Mouse (Mus musculus) liver, embryonic 11.5 days (tissue): ENCODE measurements around the gene Esrrg. TPM values are rescaled to one million over a fixed set of nuclear protein-coding genes. Genes with fewer than 3 reads are reported as not detected.

Experiments used
- ATAC-seq: fragments of 200-750 bp; cut with Nextera tagmentation; replicated peaks from 2 replicates; pipeline ENCODE4 v1.8.0; 2017; ENCODE audit warnings: moderate number of reproducible peaks, mild to moderate bottlenecking, moderate TSS enrichment, moderate library complexity; ENCODE audit not compliant: low FRiP score
- DNase-seq: peaks from one replicate; pipeline ENCODE4 v3.0.0-alpha.2; 2017; ENCODE audit warnings: low spot score
- H3K27ac ChIP-seq: fragments of 300-500 bp; sonication (generic); 2 replicates; pipeline ENCODE4 v1.5.1; 2014; ENCODE audit warnings: mild to moderate bottlenecking, low read depth, low read length, control low read depth
- H3K27me3 ChIP-seq: fragments of 300-500 bp; sonication (generic); replicated peaks from 2 replicates; pipeline ENCODE4 v1.6.1; 2014; ENCODE audit warnings: low read length, mixed read lengths; ENCODE audit not compliant: control insufficient read depth, insufficient read depth
- H3K36me3 ChIP-seq: fragments of 300-500 bp; sonication (generic); 2 replicates; pipeline ENCODE4 v1.6.1; 2014; ENCODE audit warnings: mild to moderate bottlenecking, low read length, moderate library complexity, mixed read lengths; ENCODE audit not compliant: control insufficient read depth, insufficient read depth
- H3K4me1 ChIP-seq: fragments of 300-500 bp; sonication (generic); replicated peaks from 2 replicates; pipeline ENCODE4 v1.6.1; 2014; ENCODE audit warnings: low read length, mixed read lengths; ENCODE audit not compliant: control insufficient read depth, insufficient read depth
- H3K4me2 ChIP-seq: fragments of 300-500 bp; sonication (generic); 2 replicates; pipeline ENCODE4 v1.6.1; 2014; ENCODE audit warnings: mild to moderate bottlenecking, control low read depth, moderate library complexity
- H3K4me3 ChIP-seq: fragments of 300-500 bp; sonication (generic); 2 replicates; pipeline ENCODE4 v1.5.1; 2014; ENCODE audit warnings: low read depth, low read length, control low read depth
- H3K9ac ChIP-seq: fragments of 300-500 bp; sonication (generic); 2 replicates; pipeline ENCODE4 v1.6.1; 2014; ENCODE audit warnings: low read depth, low read length, control low read depth
- H3K9me3 ChIP-seq: fragments of 300-500 bp; sonication (generic); 2 replicates; pipeline ENCODE4 v1.6.1; 2016; ENCODE audit warnings: low read length, inconsistent platforms, mixed read lengths; ENCODE audit not compliant: control insufficient read depth
- WGBS: fragments of 180-500 bp; shearing (Covaris S2); extraction: QIAGEN DNeasy Blood & Tissue Kit; methylation state at CpG from one replicate; pipeline ENCODE4 v1.1.7; 2014; 5-methylcytosine and 5-hydroxymethylcytosine counted together
- polyA plus RNA-seq: library from polyadenylated mRNA; unstranded; fragments of >200 nt; fragmentation: Nextera tagmentation; extraction: Ambion mirVana; gene quantifications from 2 replicates; pipeline ENCODE4 v1.2.1, GENCODE M21; 2014

Esrrg gene
- polyA plus RNA-seq, 1 experiment from 2014 or later, result 0.95 TPM

- Histone ChIP-seq H3K4me3 (no peak overlapping the region), H3K4me1 (no peaks in the 10 kb centered on the region), H3K36me3 (no peaks in the 10 kb centered on the region), H3K27me3 (no peaks in the 10 kb centered on the region), H3K4me2 (no peak overlapping the region), H3K9ac (no peak overlapping the region), H3K27ac (no peak overlapping the region), H3K9me3 (no peaks in the 10 kb centered on the region)
- WGBS, result 85% methylated on average over 6 of the region's 6 CpGs
- DNase-seq (no peak), ATAC-seq (no peak)
These were observed 309.7 kb downstream of the Esrrg start for GRCm38 (mm10) chr1:187918303-187918702.

GRCm38 (mm10) chr1:187918939-187919338 is 310.3 kb downstream of the Esrrg start:
- Histone ChIP-seq H3K4me3 (no peak overlapping the region), H3K4me1 (no peaks in the 10 kb centered on the region), H3K9ac (no peak overlapping the region), H3K36me3 (no peaks in the 10 kb centered on the region), H3K27me3 (no peaks in the 10 kb centered on the region), H3K27ac (no peak overlapping the region), H3K9me3 (no peaks in the 10 kb centered on the region), H3K4me2 (no peak overlapping the region)
- DNase-seq (no peak), ATAC-seq (no peak)
- 91% methylated on average over 4 of the region's 4 CpGs for WGBS

- DNase-seq, result no peak
- Histone ChIP-seq H3K27me3 (no peaks in the 10 kb centered on the region), H3K9ac (no peak overlapping the region), H3K36me3 (no peaks in the 10 kb centered on the region), H3K9me3 (no peaks in the 10 kb centered on the region), H3K4me2 (no peak overlapping the region), H3K4me1 (no peaks in the 10 kb centered on the region), H3K27ac (no peak overlapping the region), H3K4me3 (no peak overlapping the region)
- WGBS, result 67% methylated on average over 5 of the region's 5 CpGs
- no peak for ATAC-seq
These were observed 311.7 kb downstream of the Esrrg start for GRCm38 (mm10) chr1:187920156-187920777.

GRCm38 (mm10) chr1:187931146-187931545 is 322.6 kb downstream of the Esrrg start:
- Histone ChIP-seq H3K9me3 (no peaks in the 10 kb centered on the region), H3K27me3 (no peaks in the 10 kb centered on the region), H3K36me3 (no peaks in the 10 kb centered on the region), H3K4me2 (no peak overlapping the region), H3K27ac (no peak overlapping the region), H3K9ac (no peak overlapping the region), H3K4me3 (no peak overlapping the region), H3K4me1 (no peaks in the 10 kb centered on the region)
- no peak for DNase-seq
- ATAC-seq, result no peak
- 55% methylated on average over 3 of the region's 3 CpGs for WGBS

GRCm38 (mm10) chr1:187938652-187939051 is 330.1 kb downstream of the Esrrg start:
- Histone ChIP-seq H3K4me1 (no peaks in the 10 kb centered on the region), H3K4me3 (no peak overlapping the region), H3K4me2 (no peak overlapping the region), H3K9me3 (no peaks in the 10 kb centered on the region), H3K9ac (no peak overlapping the region), H3K36me3 (no peaks in the 10 kb centered on the region), H3K27me3 (no peaks in the 10 kb centered on the region), H3K27ac (no peak overlapping the region)
- ATAC-seq (no peak), DNase-seq (no peak)
- 78% methylated on average over 7 of the region's 7 CpGs for WGBS

- Histone ChIP-seq H3K4me1 (no peaks in the 10 kb centered on the region), H3K27me3 (no peaks in the 10 kb centered on the region), H3K9ac (no peak overlapping the region), H3K27ac (no peak overlapping the region), H3K4me2 (no peak overlapping the region), H3K9me3 (no peaks in the 10 kb centered on the region), H3K36me3 (no peaks in the 10 kb centered on the region), H3K4me3 (no peak overlapping the region)
- no peak for DNase-seq
- WGBS, result 56% methylated on average over 4 of the region's 4 CpGs
- ATAC-seq, result no peak
These were observed 330.5 kb downstream of the Esrrg start for GRCm38 (mm10) chr1:187939078-187939477.

- no peaks in the 10 kb centered on the region for H3K27me3 ChIP-seq
- H3K27ac ChIP-seq, result no peak overlapping the region
- no peak for ATAC-seq
- no peak overlapping the region for H3K9ac ChIP-seq
- no peak overlapping the region for H3K4me2 ChIP-seq
- H3K4me1 ChIP-seq, result no peaks in the 10 kb centered on the region
- no peak overlapping the region for H3K4me3 ChIP-seq
- WGBS, result 54% methylated on average over 3 of the region's 3 CpGs
- H3K9me3 ChIP-seq, result no peaks in the 10 kb centered on the region
- no peaks in the 10 kb centered on the region for H3K36me3 ChIP-seq
- DNase-seq, result no peak
These were observed 342.9 kb downstream of the Esrrg start for GRCm38 (mm10) chr1:187951506-187951905.

GRCm38 (mm10) chr1:187956702-187957101 is 348.1 kb downstream of the Esrrg start:
- no peak for DNase-seq
- H3K27me3 ChIP-seq, result no peaks in the 10 kb centered on the region
- WGBS, result 84% methylated on average over 2 of the region's 2 CpGs

GRCm38 (mm10) chr1:187959192-187959591 is 350.6 kb downstream of the Esrrg start:
- Histone ChIP-seq H3K4me3 (no peak overlapping the region), H3K4me1 (no peaks in the 10 kb centered on the region), H3K27me3 (no peaks in the 10 kb centered on the region), H3K4me2 (no peak overlapping the region), H3K9ac (no peak overlapping the region), H3K9me3 (no peaks in the 10 kb centered on the region), H3K36me3 (no peaks in the 10 kb centered on the region), H3K27ac (no peak overlapping the region)
- no peak for ATAC-seq
- no peak for DNase-seq
- 75% methylated on average over 9 of the region's 9 CpGs for WGBS

More at GRCm38 (mm10) chr1:187956702-187957101, 348.1 kb downstream of the Esrrg start:
- Histone ChIP-seq H3K4me3 (no peak overlapping the region), H3K36me3 (no peaks in the 10 kb centered on the region), H3K9ac (no peak overlapping the region), H3K4me1 (no peaks in the 10 kb centered on the region), H3K27ac (no peak overlapping the region), H3K4me2 (no peak overlapping the region), H3K9me3 (no peaks in the 10 kb centered on the region)
- no peak for ATAC-seq
